Mouse (Mus musculus): ENCODE measurements around the gene Olfr412. TPM values are rescaled to one million over a fixed set of nuclear protein-coding genes. Genes with fewer than 3 reads are reported as not detected.

The Olfr412 gene
- polyA plus RNA-seq, 1 experiment from 2014 or later: not detected

- DNase-seq (ENCODE audit: low spot score) (no peak), ATAC-seq (replicated peaks; ENCODE audit: insufficient number of reproducible peaks, low FRiP score, low TSS enrichment, low read depth) (no peak)
- 79% methylated on average over 12 of the region's 12 CpGs for whole genome bisulfite sequencing
- H3K27ac ChIP-seq (replicated peaks; ENCODE audit: low read depth, low read length): no peak overlapping the region
- no peaks in the 10 kb centered on the region for H3K9me3 ChIP-seq (replicated peaks; ENCODE audit: control insufficient read depth, low read length)
- H3K27me3 ChIP-seq (ENCODE audit: control insufficient read depth, insufficient read depth, low read length): no peaks in the 10 kb centered on the region
- H3K4me2 ChIP-seq (ENCODE audit: low read depth, low read length): no peak overlapping the region
- no peaks in the 10 kb centered on the region for H3K36me3 ChIP-seq (replicated peaks; ENCODE audit: control insufficient read depth, insufficient read depth, low read depth, low read length)
- H3K4me3 ChIP-seq (ENCODE audit: low read depth, low read length): no peak overlapping the region
- no peaks in the 10 kb centered on the region for H3K4me1 ChIP-seq (ENCODE audit: control insufficient read depth, insufficient read depth, low read length)
- H3K9ac ChIP-seq (replicated peaks; ENCODE audit: low read length): no peak overlapping the region
Observed at GRCm38 (mm10) chr11:74415736-74416135, 53.9 kb downstream of the Olfr412 start.

Other genes with a start within 250 kb of the Olfr412 start
- gene Olfr401, start 248.4 kb upstream of the Olfr412 start, polyA plus RNA-seq (2014; fragmentation: Nextera tagmentation; extraction: Ambion mirVana): not detected in 2 replicates
- gene Olfr402, start 208.5 kb upstream of the Olfr412 start, polyA plus RNA-seq (2014; fragmentation: Nextera tagmentation; extraction: Ambion mirVana): not detected in 2 replicates
- gene Olfr403, start 175.8 kb upstream of the Olfr412 start, polyA plus RNA-seq (2014; fragmentation: Nextera tagmentation; extraction: Ambion mirVana): not detected in 2 replicates
- gene Olfr43, start 150.7 kb upstream of the Olfr412 start, polyA plus RNA-seq (2014; fragmentation: Nextera tagmentation; extraction: Ambion mirVana): not detected in 2 replicates
- gene Olfr406, start 102.3 kb upstream of the Olfr412 start, polyA plus RNA-seq (2014; fragmentation: Nextera tagmentation; extraction: Ambion mirVana): not detected in 2 replicates
- not detected in 2 replicates for gene Olfr59, start 78.3 kb upstream of the Olfr412 start, polyA plus RNA-seq (2014; fragmentation: Nextera tagmentation; extraction: Ambion mirVana)
- not detected in 2 replicates for gene Olfr410, start 24.0 kb upstream of the Olfr412 start, polyA plus RNA-seq (2014; fragmentation: Nextera tagmentation; extraction: Ambion mirVana)
- gene Olfr411, start 9.4 kb upstream of the Olfr412 start, polyA plus RNA-seq (2014; fragmentation: Nextera tagmentation; extraction: Ambion mirVana): not detected in 2 replicates
- gene Rap1gap2, start 248.8 kb downstream of the Olfr412 start, polyA plus RNA-seq (2014; fragmentation: Nextera tagmentation; extraction: Ambion mirVana): 1.1 and 1.5 TPM in 2 replicates